Mouse (Mus musculus): ENCODE results near the gene Osbpl5.
A peak's percentile ranks its signal among the peaks of the same experiment; 100 is the strongest.

Gene Osbpl5

GRCm38 (mm10) chr7:143755357-143756124 lies 1.2 kb downstream of the Osbpl5 start:
- DNase-seq (ENCODE audit: low spot score in 2 of 2): no peak

- no peak for DNase-seq (ENCODE audit: low spot score in 2 of 2)
These were observed 2.6 kb downstream of the Osbpl5 start for GRCm38 (mm10) chr7:143753990-143754715.

- DNase-seq (ENCODE audit: low spot score in 2 of 2): no peak
These were observed 4.2 kb downstream of the Osbpl5 start for GRCm38 (mm10) chr7:143752606-143753005.

DNA sequence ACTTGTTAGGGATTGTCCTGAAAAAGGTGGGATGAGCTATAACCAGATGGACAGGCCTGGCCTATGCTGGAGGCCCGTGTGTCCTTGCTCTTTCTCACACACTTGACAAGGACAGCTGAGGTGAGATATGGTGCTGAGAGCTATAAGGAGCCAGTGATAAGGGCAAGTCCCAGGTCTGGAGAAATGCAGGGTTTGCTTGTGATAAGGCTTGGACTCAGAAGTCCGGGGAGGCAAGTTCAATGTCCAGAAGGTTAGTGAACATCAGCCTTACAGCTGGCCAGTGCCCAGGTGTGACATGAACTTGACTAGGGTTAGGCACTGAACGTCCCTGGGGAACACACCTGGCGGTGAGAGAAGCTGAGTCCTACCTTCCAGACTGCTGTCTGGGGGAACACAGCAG lies 4.7 kb downstream of the Osbpl5 start:
- no peak for DNase-seq (ENCODE audit: low spot score in 2 of 2)

DNA sequence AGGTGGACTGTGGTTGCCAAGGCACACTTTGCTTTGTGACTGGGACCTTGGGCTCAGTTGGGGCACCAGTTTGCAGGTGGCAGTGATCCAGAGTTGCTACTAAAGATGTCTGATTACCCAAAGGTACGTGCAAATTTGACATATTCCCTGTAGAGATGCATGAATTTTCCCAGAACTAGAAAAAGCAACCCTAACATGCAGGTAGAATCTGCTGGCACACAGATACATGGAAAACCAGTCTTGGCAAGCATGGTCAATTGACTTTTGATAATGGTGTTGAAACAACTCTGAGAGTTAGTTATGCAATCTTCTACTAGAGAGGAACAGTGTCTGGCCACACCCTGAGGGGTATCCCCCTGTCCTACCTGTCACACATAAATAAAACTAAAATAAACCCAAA lies 5.4 kb downstream of the Osbpl5 start:
- DNase-seq (ENCODE audit: low spot score in 2 of 2): no peak

- DNase-seq (ENCODE audit: low spot score in 2 of 2): no peak
These were observed 7.7 kb downstream of the Osbpl5 start for GRCm38 (mm10) chr7:143749045-143749444.

- peak; percentile 82 for DNase-seq (ENCODE audit: low spot score in 2 of 2)
These were observed 8.5 kb downstream of the Osbpl5 start for GRCm38 (mm10) chr7:143748041-143748868.

DNA sequence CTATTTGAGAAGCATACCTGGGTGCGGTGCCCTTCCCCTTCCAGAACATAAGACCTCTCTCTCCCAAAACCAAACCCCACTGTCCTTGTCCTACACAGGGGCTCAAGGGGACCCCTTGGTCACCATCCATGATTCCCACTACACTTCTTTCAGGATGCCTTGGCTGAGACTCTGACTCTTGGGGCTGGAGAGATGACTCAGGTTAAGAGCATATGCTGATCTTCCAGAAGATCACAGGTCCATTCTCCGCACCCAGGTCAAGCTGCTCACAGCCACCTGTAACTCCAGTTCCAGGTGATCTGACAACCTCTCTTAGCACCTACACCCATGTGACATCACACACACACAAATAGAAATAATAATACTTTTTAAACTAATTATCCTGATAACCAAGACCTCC lies 16.1 kb downstream of the Osbpl5 start:
- DNase-seq (ENCODE audit: low spot score in 2 of 2): no peak

- DNase-seq (ENCODE audit: low spot score in 2 of 2): peak; percentile 85 to 87
These were observed 17.0 kb downstream of the Osbpl5 start for GRCm38 (mm10) chr7:143739511-143740461.

DNA sequence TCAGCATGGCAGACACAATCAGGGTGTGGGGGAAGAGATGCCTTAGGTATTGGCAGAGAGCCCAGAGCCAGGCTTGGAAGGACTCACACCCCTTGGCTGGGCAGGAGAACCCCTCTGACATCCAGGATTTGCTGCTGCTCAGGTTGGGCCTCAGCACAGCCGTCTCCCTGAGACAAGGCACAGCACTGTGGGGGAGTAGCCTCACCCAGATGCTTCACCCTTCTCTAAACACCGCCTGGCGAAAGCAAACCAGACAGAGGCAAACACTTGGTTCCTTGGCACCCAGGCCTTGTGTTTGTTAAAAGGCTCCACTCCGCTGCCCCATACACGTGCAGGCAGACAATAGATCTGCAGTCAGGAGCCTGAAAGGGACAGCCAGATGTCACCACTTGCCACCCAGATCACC lies 18.2 kb downstream of the Osbpl5 start:
- DNase-seq (ENCODE audit: low spot score in 2 of 2): peak in 1 of 2 experiments; percentile 25

- DNase-seq (ENCODE audit: low spot score in 2 of 2): peak in 1 of 2 experiments; percentile 33
These were observed 18.6 kb downstream of the Osbpl5 start for GRCm38 (mm10) chr7:143738194-143738593.

DNA sequence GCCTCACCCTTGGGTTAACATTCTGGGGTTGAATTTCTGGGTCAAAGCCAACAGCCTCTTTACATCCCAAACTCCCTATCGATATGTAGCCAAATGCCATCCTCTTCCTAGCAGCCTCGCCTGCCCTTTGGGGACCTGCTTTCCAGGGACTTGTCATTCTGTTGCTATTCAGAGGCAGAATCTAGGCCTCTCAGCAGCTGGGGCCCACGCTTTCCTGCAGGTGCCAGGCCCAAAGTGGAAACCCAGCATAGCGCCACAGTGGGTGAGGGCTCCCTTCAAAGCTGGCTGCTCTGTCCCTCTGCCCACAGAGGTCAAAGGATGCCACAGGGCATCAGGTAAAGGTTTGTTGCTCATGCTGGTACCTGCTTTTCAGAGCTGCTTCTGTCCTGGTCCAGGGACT lies 23.0 kb downstream of the Osbpl5 start:
- no peak for DNase-seq (ENCODE audit: low spot score in 2 of 2)

DNA sequence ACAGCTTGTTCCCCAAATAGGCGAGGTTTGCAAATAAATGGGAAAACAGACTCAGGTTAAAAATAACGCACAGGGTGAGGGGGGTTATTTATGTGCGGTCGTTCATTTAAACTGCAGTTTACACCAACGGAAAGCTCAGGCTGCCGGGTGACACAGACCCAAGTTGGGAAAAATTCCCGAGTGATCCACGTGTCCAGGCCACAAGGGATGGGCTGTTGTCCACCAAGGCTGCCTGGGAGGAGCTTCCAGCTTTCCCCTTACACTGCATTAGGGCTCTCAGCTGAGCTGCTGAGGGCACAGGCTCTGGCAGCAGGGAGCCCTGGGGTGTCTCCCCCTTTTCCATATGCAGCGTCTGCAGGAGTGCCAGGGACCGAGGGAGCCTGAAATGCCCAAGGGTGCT lies 26.9 kb downstream of the Osbpl5 start:
- DNase-seq (ENCODE audit: low spot score in 2 of 2): peak in 1 of 2 experiments; percentile 20

- DNase-seq (ENCODE audit: low spot score in 2 of 2): no peak
These were observed 30.4 kb downstream of the Osbpl5 start for GRCm38 (mm10) chr7:143726396-143726795.

- peak in 1 of 2 experiments; percentile 72 for DNase-seq (ENCODE audit: low spot score in 2 of 2)
These were observed 32.9 kb downstream of the Osbpl5 start for GRCm38 (mm10) chr7:143723841-143724240.

- no peak for DNase-seq (ENCODE audit: low spot score in 2 of 2)
These were observed 34.1 kb downstream of the Osbpl5 start for GRCm38 (mm10) chr7:143722646-143723045.

- DNase-seq (ENCODE audit: low spot score in 2 of 2): no peak
These were observed 39.0 kb downstream of the Osbpl5 start for GRCm38 (mm10) chr7:143717811-143718210.

GRCm38 (mm10) chr7:143713421-143713820 lies 43.4 kb downstream of the Osbpl5 start:
- no peak for DNase-seq (ENCODE audit: low spot score in 2 of 2)

DNA sequence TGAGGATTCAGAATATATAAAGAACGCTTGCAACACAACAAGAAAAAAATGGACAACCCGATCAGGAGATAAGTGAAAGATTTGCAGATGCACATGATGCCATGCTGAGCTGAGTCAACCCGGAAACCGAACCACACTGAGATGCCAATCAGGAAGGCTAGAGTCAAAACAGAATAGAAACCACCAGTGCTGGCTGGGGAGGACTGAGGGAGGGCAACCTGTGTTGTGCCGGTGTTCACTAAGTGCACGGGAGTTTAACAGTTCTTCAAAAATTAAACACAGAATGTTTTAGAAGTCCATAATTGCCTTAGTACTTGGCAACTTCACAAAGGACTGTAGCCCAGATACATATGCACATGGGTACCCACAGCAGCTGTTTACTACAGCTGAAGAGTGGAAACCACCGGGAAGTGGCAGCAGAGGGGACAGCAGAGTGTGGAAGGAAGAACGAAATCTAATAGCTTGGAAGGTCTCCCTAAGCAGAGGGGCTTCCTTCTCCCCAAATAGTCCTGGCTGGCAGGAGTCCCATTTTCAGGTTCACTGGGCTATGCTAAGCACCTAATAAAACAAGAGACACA lies 43.9 kb downstream of the Osbpl5 start:
- no peak for DNase-seq (ENCODE audit: low spot score in 2 of 2)

- no peak for DNase-seq (ENCODE audit: low spot score in 2 of 2)
These were observed 44.8 kb downstream of the Osbpl5 start for GRCm38 (mm10) chr7:143712023-143712422.

DNA sequence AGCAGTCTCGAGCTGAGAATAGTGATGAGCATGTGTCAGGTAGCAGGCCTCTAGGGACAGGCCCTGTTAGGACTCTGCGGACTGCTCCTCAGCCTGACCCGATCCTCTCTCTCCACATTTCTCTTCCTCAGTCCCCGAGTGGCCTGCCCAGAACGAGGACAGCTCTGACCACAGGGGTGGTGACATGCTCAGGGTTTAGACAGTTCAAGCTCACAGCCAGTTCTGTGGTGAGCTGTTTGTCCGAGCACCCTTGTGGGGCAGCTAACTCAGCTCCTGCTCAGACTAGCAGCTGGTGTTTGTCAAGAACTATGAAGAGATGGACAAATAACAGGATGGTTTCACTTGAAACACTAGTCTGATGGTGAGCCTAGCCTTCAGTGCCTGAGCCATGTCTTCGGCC lies 45.4 kb downstream of the Osbpl5 start:
- no peak for DNase-seq (ENCODE audit: low spot score in 2 of 2)

All from urinary bladder, adult 18-20 months (tissue).